Mouse (Mus musculus) forebrain, embryonic 10.5 days (tissue): ENCODE results near the gene Coro2a. TPM values are rescaled to one million over a fixed set of nuclear protein-coding genes. Genes with fewer than 3 reads are reported as not detected.
"Not testable (repeated sequence)": the region's sequence is repeated elsewhere in the genome, so short reads cannot be mapped to it uniquely, and the experiment has no call there.

Experiments
- DNase-seq: peaks from one replicate; pipeline ENCODE4 v3.0.0-alpha.2; 2017; ENCODE audit warnings: low spot score; ENCODE audit errors: extremely low spot score
- H3K27ac ChIP-seq: fragments of 300-500 bp; sonication (generic); 2 replicates; pipeline ENCODE4 v1.5.1; 2016; ENCODE audit warnings: mild to moderate bottlenecking
- H3K27me3 ChIP-seq: fragments of 300-500 bp; sonication (generic); 2 replicates; pipeline ENCODE4 v1.6.1; 2016; ENCODE audit warnings: mild to moderate bottlenecking; ENCODE audit not compliant: poor library complexity, severe bottlenecking
- H3K36me3 ChIP-seq: fragments of 300-500 bp; sonication (generic); replicated peaks from 2 replicates; pipeline ENCODE4 v1.6.1; 2016; ENCODE audit warnings: mild to moderate bottlenecking, moderate library complexity
- H3K4me1 ChIP-seq: fragments of 300-500 bp; sonication (generic); 2 replicates; pipeline ENCODE4 v1.6.1; 2016
- H3K4me3 ChIP-seq: fragments of 300-500 bp; sonication (generic); 2 replicates; pipeline ENCODE4 v1.5.1; 2016; ENCODE audit warnings: mild to moderate bottlenecking, moderate library complexity
- H3K9me3 ChIP-seq: fragments of 300-500 bp; sonication (generic); 2 replicates; pipeline ENCODE4 v1.6.1; 2016; ENCODE audit warnings: mild to moderate bottlenecking, moderate library complexity
- whole genome bisulfite sequencing: fragments of 180-500 bp; shearing (Covaris S2); methylation state at CpG from one replicate; pipeline ENCODE4 v1.1.7; 2016; 5-methylcytosine and 5-hydroxymethylcytosine counted together
- polyA plus RNA-seq: library from polyadenylated mRNA; unstranded; fragments of >200 nt; fragmentation: Nextera tagmentation; extraction: Ambion mirVana; gene quantifications from 2 replicates; pipeline ENCODE4 v1.2.1, GENCODE M21; 2016

Coro2a gene
- polyA plus RNA-seq, 1 experiment from 2014 or later: 2.8 TPM

- not testable (repeated sequence) for H3K4me3 ChIP-seq, H3K27me3 ChIP-seq, H3K4me1 ChIP-seq, H3K36me3 ChIP-seq, H3K27ac ChIP-seq, DNase-seq
- peaks cover 15% of the 10 kb centered on the region for H3K9me3 ChIP-seq
- 88% methylated on average over 6 of the region's 10 CpGs for WGBS
Observed at GRCm38 (mm10) chr4:46575509-46576284, 26.3 kb downstream of the Coro2a start.

GRCm38 (mm10) chr4:46574841-46575240 lies 27.2 kb downstream of the Coro2a start:
- no peaks in the 10 kb centered on the region for H3K27me3 ChIP-seq
- no peak overlapping the region for H3K27ac ChIP-seq
- no peak overlapping the region for H3K4me3 ChIP-seq
- peaks cover 13% of the 10 kb centered on the region for H3K9me3 ChIP-seq
- H3K4me1 ChIP-seq: peaks cover 3% of the 10 kb centered on the region
- no peak for DNase-seq
- no peaks in the 10 kb centered on the region for H3K36me3 ChIP-seq
- WGBS: 91% methylated on average over 10 of the region's 12 CpGs

GRCm38 (mm10) chr4:46574024-46574753 lies 27.8 kb downstream of the Coro2a start:
- no peak overlapping the region for H3K4me3 ChIP-seq
- WGBS: 60% methylated on average over 9 of the region's 9 CpGs
- H3K36me3 ChIP-seq: no peaks in the 10 kb centered on the region
- H3K27me3 ChIP-seq: no peaks in the 10 kb centered on the region
- DNase-seq: no peak
- H3K27ac ChIP-seq: no peak overlapping the region
- H3K9me3 ChIP-seq: peaks cover 13% of the 10 kb centered on the region
- H3K4me1 ChIP-seq: peaks cover 10% of the 10 kb centered on the region

- no peaks in the 10 kb centered on the region for H3K36me3 ChIP-seq
- no peaks in the 10 kb centered on the region for H3K27me3 ChIP-seq
- 81% methylated on average over 4 of the region's 4 CpGs for WGBS
- H3K4me3 ChIP-seq: no peak overlapping the region
- H3K4me1 ChIP-seq: peaks cover 11% of the 10 kb centered on the region
- no peak overlapping the region for H3K27ac ChIP-seq
- DNase-seq: no peak
- peaks cover 9% of the 10 kb centered on the region; the same call in 1 of the 2 replicates for H3K9me3 ChIP-seq
Observed at GRCm38 (mm10) chr4:46572616-46573015, 29.4 kb downstream of the Coro2a start.

GRCm38 (mm10) chr4:46571744-46572143 lies 30.3 kb downstream of the Coro2a start:
- Histone ChIP-seq H3K4me1 (peaks cover 11% of the 10 kb centered on the region), H3K9me3 (peaks cover 9% of the 10 kb centered on the region; the same call in 1 of the 2 replicates), H3K27ac (no peak overlapping the region), H3K27me3 (no peaks in the 10 kb centered on the region), H3K36me3 (no peaks in the 10 kb centered on the region), H3K4me3 (no peak overlapping the region)
- WGBS: 89% methylated on average over 9 of the region's 9 CpGs
- no peak for DNase-seq

- peak overlapping the region; percentile 12 for H3K27ac ChIP-seq
- no peak for DNase-seq
Observed at GRCm38 (mm10) chr4:46569671-46570070, 32.3 kb downstream of the Coro2a start.

GRCm38 (mm10) chr4:46568169-46568568 lies 33.8 kb downstream of the Coro2a start:
- Histone ChIP-seq H3K9me3 (peaks cover 5% of the 10 kb centered on the region; the same call in 1 of the 2 replicates), H3K4me1 (peaks cover 11% of the 10 kb centered on the region), H3K27me3 (no peaks in the 10 kb centered on the region), H3K27ac (no peak overlapping the region), H3K4me3 (no peak overlapping the region), H3K36me3 (no peaks in the 10 kb centered on the region)
- WGBS: 92% methylated on average over 8 of the region's 8 CpGs
- no peak for DNase-seq

More at GRCm38 (mm10) chr4:46569671-46570070, 32.3 kb downstream of the Coro2a start:
- Histone ChIP-seq H3K4me3 (no peak overlapping the region), H3K27me3 (no peaks in the 10 kb centered on the region), H3K4me1 (peaks cover 11% of the 10 kb centered on the region), H3K9me3 (peaks cover 5% of the 10 kb centered on the region; the same call in 1 of the 2 replicates), H3K36me3 (no peaks in the 10 kb centered on the region)
- WGBS: 27% methylated on average over 5 of the region's 5 CpGs

GRCm38 (mm10) chr4:46566931-46567671 lies 34.9 kb downstream of the Coro2a start:
- WGBS: 78% methylated on average over 8 of the region's 8 CpGs
- no peak for DNase-seq
- Histone ChIP-seq H3K27ac (no peak overlapping the region), H3K9me3 (peaks cover 5% of the 10 kb centered on the region; the same call in 1 of the 2 replicates), H3K27me3 (no peaks in the 10 kb centered on the region), H3K4me3 (no peak overlapping the region), H3K4me1 (peaks cover 11% of the 10 kb centered on the region), H3K36me3 (no peaks in the 10 kb centered on the region)

- H3K27ac ChIP-seq: no peak overlapping the region
- no peaks in the 10 kb centered on the region for H3K9me3 ChIP-seq
- H3K4me3 ChIP-seq: no peak overlapping the region
- WGBS: 88% methylated on average over 4 of the region's 4 CpGs
- peaks cover 12% of the 10 kb centered on the region for H3K4me1 ChIP-seq
- H3K27me3 ChIP-seq: no peaks in the 10 kb centered on the region
- H3K36me3 ChIP-seq: no peaks in the 10 kb centered on the region
- no peak for DNase-seq
Observed at GRCm38 (mm10) chr4:46565393-46565955, 36.5 kb downstream of the Coro2a start.

- Histone ChIP-seq H3K27me3 (no peaks in the 10 kb centered on the region), H3K36me3 (no peaks in the 10 kb centered on the region), H3K9me3 (no peaks in the 10 kb centered on the region), H3K4me3 (no peak overlapping the region), H3K4me1 (peaks cover 4% of the 10 kb centered on the region; the same call in 1 of the 2 replicates), H3K27ac (no peak overlapping the region)
- 91% methylated on average over 4 of the region's 4 CpGs for WGBS
- no peak for DNase-seq
Observed at GRCm38 (mm10) chr4:46564247-46564646, 37.8 kb downstream of the Coro2a start.

GRCm38 (mm10) chr4:46563847-46564246 lies 38.2 kb downstream of the Coro2a start:
- 81% methylated on average over 10 of the region's 10 CpGs for WGBS
- no peaks in the 10 kb centered on the region for H3K27me3 ChIP-seq
- no peak for DNase-seq
- no peaks in the 10 kb centered on the region for H3K36me3 ChIP-seq
- no peaks in the 10 kb centered on the region for H3K9me3 ChIP-seq
- H3K4me1 ChIP-seq: 0 out of 2 replicates have a peak, but pooled peaks cover 3% of the 10 kb centered on the region
- H3K27ac ChIP-seq: no peak overlapping the region
- no peak overlapping the region for H3K4me3 ChIP-seq

- H3K4me1 ChIP-seq: peaks cover 8% of the 10 kb centered on the region
- DNase-seq: no peak
- no peak overlapping the region for H3K27ac ChIP-seq
- H3K36me3 ChIP-seq: no peaks in the 10 kb centered on the region
- H3K27me3 ChIP-seq: no peaks in the 10 kb centered on the region
- H3K4me3 ChIP-seq: no peak overlapping the region
- no peaks in the 10 kb centered on the region for H3K9me3 ChIP-seq
- 97% methylated on average over 14 of the region's 14 CpGs for WGBS
Observed at GRCm38 (mm10) chr4:46562841-46563240, 39.2 kb downstream of the Coro2a start.
